26 mouse cellular contexts compared by ENCODE assay signal in the genomic region with DNA sequence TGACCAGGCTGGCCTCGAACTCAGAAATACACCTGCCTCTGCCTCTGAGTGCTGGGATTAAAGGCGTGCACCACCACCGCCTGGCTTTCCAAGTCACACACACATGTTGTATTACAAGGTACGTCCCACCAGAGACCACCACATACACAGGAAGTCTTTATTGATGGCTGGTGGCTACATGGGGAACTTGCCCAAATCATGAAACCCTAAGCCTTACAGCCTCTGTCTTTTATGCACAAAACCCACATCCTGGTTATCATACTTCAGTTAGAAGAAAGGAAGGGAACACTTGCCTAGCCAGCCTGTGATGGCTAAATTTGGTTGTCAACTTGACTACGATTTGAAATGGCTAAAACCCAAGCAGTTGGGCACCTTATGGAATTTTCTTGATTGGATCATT. TPM values are rescaled to one million over a fixed set of nuclear protein-coding genes. Genes with fewer than 3 reads are reported as not detected.
DNase-seq lines count a peak whose midpoint lies in the region.
"Had no signal": no experiment of that assay in that cellular context is flagged by ENCODE, and none has a peak within 500 bp of the region (broad histone marks: within the 10 kb centered on the region; RNA-seq: fewer than 3 reads in every experiment).

No protein-coding gene starts in this region.

- peak; percentile 36 for DNase-seq in thymus, postnatal 14 days
- no peak for DNase-seq in thymus, postnatal 25 days
- DNase-seq in T-cell, adult 2 months (ENCODE audit: low spot score) = peak; percentile 71
- DNase-seq in induced T-regulatory cell, adult 2 months (ENCODE audit: low read depth) = peak; percentile 49
- peak; percentile 19 for DNase-seq in thymus, postnatal 4 days
- DNase-seq in midbrain, embryonic 10.5 days (ENCODE audit: low spot score) = no peak
- no peak for DNase-seq in heart, postnatal 14 days
- no peak for DNase-seq in left cerebral cortex, adult 11 months (ENCODE audit: low spot score)
- DNase-seq: adrenal gland, adult 2 months; B cell, adult 2 months; cerebellum, adult 2 months; cerebellum, postnatal 14 days; gastrocnemius, postnatal 14 days; heart, adult 18-20 months; kidney, adult 9 months; kidney, postnatal 10 days; layer of hippocampus, adult 9-11 months; retina, postnatal 1 day; right cerebral cortex, postnatal 14 days had no signal

- no peak overlapping the region for H3K4me3 ChIP-seq in midbrain, embryonic 10.5 days
- H3K4me3 ChIP-seq: forebrain, embryonic 13.5 days; left cerebral cortex, adult 2 months; limb, embryonic 12.5 days; liver, embryonic 15.5 days; lung, embryonic 15.5 days; midbrain, embryonic 12.5 days had no signal

- no peaks in the 10 kb centered on the region for H3K27me3 ChIP-seq in midbrain, embryonic 10.5 days (ENCODE audit: low read depth, poor library complexity, severe bottlenecking)
- H3K27me3 ChIP-seq: forebrain, embryonic 13.5 days; limb, embryonic 12.5 days; liver, embryonic 15.5 days; lung, embryonic 15.5 days; midbrain, embryonic 12.5 days had no signal

- no peak overlapping the region for H3K27ac ChIP-seq in midbrain, embryonic 10.5 days (replicated peaks)
- H3K27ac ChIP-seq: forebrain, embryonic 13.5 days; hindbrain, postnatal 0 days; left cerebral cortex, adult 2 months; limb, embryonic 12.5 days; liver, embryonic 15.5 days; lung, embryonic 15.5 days; midbrain, embryonic 12.5 days had no signal

- H3K36me3 ChIP-seq in midbrain, embryonic 10.5 days = no peaks in the 10 kb centered on the region
- H3K36me3 ChIP-seq: limb, embryonic 12.5 days; liver, embryonic 15.5 days; lung, embryonic 15.5 days; midbrain, embryonic 12.5 days had no signal

- peaks cover 18% of the 10 kb centered on the region for H3K9me3 ChIP-seq in midbrain, embryonic 10.5 days (replicated peaks)
- H3K9me3 ChIP-seq: liver, embryonic 15.5 days; lung, embryonic 15.5 days had no signal

- intact Hi-C loops in heart, postnatal 14 days (cut with DNase I) = no loop called here

- 88% methylated on average over 5 of the region's 5 CpGs for WGBS in midbrain, embryonic 10.5 days

- no peaks in the 10 kb centered on the region for H3K4me1 ChIP-seq in midbrain, embryonic 10.5 days
- H3K4me1 ChIP-seq: forebrain, embryonic 13.5 days; limb, embryonic 12.5 days; liver, embryonic 15.5 days; lung, embryonic 15.5 days; midbrain, embryonic 12.5 days had no signal

RNA-seq across cellular contexts. Expression of gene Ppcdc, which starts 35.9 kb away (rescaled TPM):
- polyA plus RNA-seq in midbrain, embryonic 10.5 days (2016; fragmentation: Nextera tagmentation; extraction: Ambion mirVana) = 25.8 and 26.7 TPM in 2 replicates
- total RNA-seq in heart, postnatal 14 days (2021) = 1 to 10 TPM; 9.0 to 9.3 TPM

Comparison
In these comparisons a context has a peak if more than half of its experiments do, and no peak if none do; other contexts are left out.
1. DNase-seq: peak in thymus, postnatal 14 days (single experiment), T-cell, adult 2 months (single experiment), induced T-regulatory cell, adult 2 months (single experiment) and thymus, postnatal 4 days (single experiment); none in thymus, postnatal 25 days (single experiment), midbrain, embryonic 10.5 days (single experiment), heart, postnatal 14 days (0 of 2) and left cerebral cortex, adult 11 months (single experiment).